Mouse (Mus musculus) CH12.LX (cell line): ENCODE data around the gene Ptdss2. TPM values are rescaled to one million over a fixed set of nuclear protein-coding genes. Genes with fewer than 3 reads are reported as not detected.
A peak's percentile ranks its signal among the peaks of the same experiment; 100 is the strongest.

ENCODE experiments used
- DNase-seq: peaks from one replicate; pipeline ENCODE4 v3.0.0-alpha.2; 2013; ENCODE audit errors: extremely low read depth
- H3K27ac ChIP-seq: 2 replicates; pipeline ENCODE4 v1.5.1; 2012; ENCODE audit warnings: low read depth, mild to moderate bottlenecking, control low read depth, moderate library complexity; ENCODE audit not compliant: insufficient read depth
- H3K27me3 ChIP-seq: replicated peaks from 2 replicates; pipeline ENCODE3; 2012; ENCODE audit warnings: inconsistent platforms
- H3K36me3 ChIP-seq, 2 experiments: replicated peaks in 1 of 2; 2 replicates each; pipeline versions ENCODE3 to v1.6.1; 2012; ENCODE audit warnings: inconsistent platforms in 1 of 2, low read length in 1 of 2, mild to moderate bottlenecking in 1 of 2, mixed read lengths in 1 of 2, moderate library complexity in 1 of 2; ENCODE audit not compliant: control insufficient read depth in 1 of 2, insufficient read depth in 1 of 2
- H3K4me1 ChIP-seq, 2 experiments: 2 replicates each; pipeline ENCODE4 v1.6.1; 2012; ENCODE audit warnings: inconsistent platforms in 1 of 2, moderate library complexity in 1 of 2; ENCODE audit not compliant: insufficient read depth in 2 of 2, control insufficient read depth in 1 of 2
- H3K4me2 ChIP-seq: 2 replicates; pipeline ENCODE4 v1.6.1; 2012; ENCODE audit warnings: low read depth, mild to moderate bottlenecking, control low read depth; ENCODE audit not compliant: poor library complexity, insufficient read depth, severe bottlenecking
- H3K4me3 ChIP-seq, 3 experiments: fragments of 150-350 bp in 1 of 3; sonication (generic) in 1 of 3; replicated peaks in 1 of 3; 2 replicates each; pipeline versions ENCODE3 to v1.5.1; 2011 to 2012; ENCODE audit warnings: low read depth in 2 of 3, low read length in 2 of 3, mild to moderate bottlenecking in 2 of 3, moderate library complexity in 2 of 3, control low read depth in 1 of 3, improper control_type of control experiment in 1 of 3, inconsistent platforms in 1 of 3, mixed read lengths in 1 of 3; ENCODE audit not compliant: poor library complexity in 1 of 3
- H3K79me2 ChIP-seq: replicated peaks from 2 replicates; pipeline ENCODE4 v1.6.1; 2012; ENCODE audit warnings: mild to moderate bottlenecking, moderate library complexity; ENCODE audit not compliant: control insufficient read depth, poor library complexity, insufficient read depth, severe bottlenecking; ENCODE audit errors: extremely low read depth
- H3K9ac ChIP-seq: 2 replicates; pipeline ENCODE4 v1.6.1; 2012; ENCODE audit warnings: low read depth, mild to moderate bottlenecking, control low read depth, moderate library complexity; ENCODE audit not compliant: insufficient read depth
- H3K9me3 ChIP-seq: replicated peaks from 2 replicates; pipeline ENCODE3; 2012; ENCODE audit warnings: low read length, inconsistent platforms, mixed read lengths
- BHLHE40 ChIP-seq: IDR thresholded peaks from 2 replicates; pipeline ENCODE4 v1.6.1; 2011; ENCODE audit warnings: mild to moderate bottlenecking, low read depth, low read length, improper control_type of control experiment
- CHD1 ChIP-seq: IDR thresholded peaks from 2 replicates; pipeline ENCODE4 v1.6.1; 2012; ENCODE audit warnings: low read depth, low read length, improper control_type of control experiment, inconsistent platforms
- CHD2 ChIP-seq: IDR thresholded peaks from 2 replicates; pipeline ENCODE4 v1.6.1; 2011; ENCODE audit warnings: low read length, improper control_type of control experiment
- CTCF ChIP-seq, 2 experiments: IDR thresholded peaks in 1 of 2; conservative IDR thresholded peaks in 1 of 2; 2 replicates each; pipeline ENCODE4 v1.5.1; 2011 to 2012; ENCODE audit warnings: low read depth in 2 of 2, low read length in 2 of 2, improper control_type of control experiment in 1 of 2, inconsistent platforms in 1 of 2, mild to moderate bottlenecking in 1 of 2, moderate library complexity in 1 of 2
- E2F4 ChIP-seq: IDR thresholded peaks from 2 replicates; pipeline ENCODE4 v1.6.1; 2011; ENCODE audit warnings: low read depth, low read length, improper control_type of control experiment; ENCODE audit not compliant: insufficient replicate concordance
- EP300 ChIP-seq: IDR thresholded peaks from 2 replicates; pipeline ENCODE4 v1.6.1; 2011; ENCODE audit warnings: low read length, improper control_type of control experiment
- ETS1 ChIP-seq: conservative IDR thresholded peaks from 2 replicates; pipeline ENCODE4 v1.6.1; 2012; ENCODE audit warnings: low read depth, mild to moderate bottlenecking, inconsistent platforms, low read length, improper control_type of control experiment, moderate library complexity
- GABPA ChIP-seq: IDR thresholded peaks from 2 replicates; pipeline ENCODE4 v1.6.1; 2012; ENCODE audit warnings: low read depth, low read length, improper control_type of control experiment, inconsistent platforms; ENCODE audit not compliant: insufficient replicate concordance
- HCFC1 ChIP-seq: IDR thresholded peaks from 2 replicates; pipeline ENCODE4 v1.6.1; 2012; ENCODE audit warnings: low read depth, mild to moderate bottlenecking, inconsistent platforms, low read length, improper control_type of control experiment
- JUND ChIP-seq: conservative IDR thresholded peaks from 2 replicates; pipeline ENCODE4 v1.6.1; 2011; ENCODE audit warnings: low read depth, low read length, improper control_type of control experiment
- KAT2A ChIP-seq: IDR thresholded peaks from 2 replicates; pipeline ENCODE4 v1.6.1; 2012; ENCODE audit warnings: low read length, improper control_type of control experiment, inconsistent platforms; ENCODE audit not compliant: insufficient replicate concordance
- MAFK ChIP-seq: IDR thresholded peaks from 2 replicates; pipeline ENCODE4 v1.6.1; 2011; ENCODE audit warnings: low read length, improper control_type of control experiment; ENCODE audit not compliant: insufficient replicate concordance
- MAX ChIP-seq: IDR thresholded peaks from 2 replicates; pipeline ENCODE4 v1.6.1; 2011; ENCODE audit warnings: low read length, improper control_type of control experiment
- MAZ ChIP-seq: IDR thresholded peaks from 2 replicates; pipeline ENCODE4 v1.6.1; 2012; ENCODE audit warnings: low read depth, mild to moderate bottlenecking, inconsistent platforms, low read length, improper control_type of control experiment, moderate library complexity
- MEF2A ChIP-seq: IDR thresholded peaks from 2 replicates; pipeline ENCODE4 v1.6.1; 2014; ENCODE audit warnings: low read depth, mild to moderate bottlenecking, inconsistent platforms, low read length, improper control_type of control experiment, borderline replicate concordance
- MXI1 ChIP-seq: IDR thresholded peaks from 2 replicates; pipeline ENCODE4 v1.6.1; 2011; ENCODE audit warnings: mild to moderate bottlenecking, low read depth, low read length, improper control_type of control experiment
- NELFE ChIP-seq: IDR thresholded peaks from 2 replicates; pipeline ENCODE4 v1.6.1; 2011; ENCODE audit warnings: low read depth, low read length, improper control_type of control experiment
- NRF1 ChIP-seq: IDR thresholded peaks from 2 replicates; pipeline ENCODE4 v1.6.1; 2014; ENCODE audit warnings: low read depth, mild to moderate bottlenecking, inconsistent platforms, low read length, improper control_type of control experiment, moderate library complexity
- PAX5 ChIP-seq: IDR thresholded peaks from 2 replicates; pipeline ENCODE4 v1.6.1; 2012; ENCODE audit warnings: low read length, inconsistent platforms, mixed read lengths
- POLR2A ChIP-seq: IDR thresholded peaks from 2 replicates; pipeline ENCODE4 v1.6.1; 2011; ENCODE audit warnings: low read depth, mild to moderate bottlenecking, improper control_type of control experiment, low read length
- POLR2AphosphoS2 ChIP-seq: IDR thresholded peaks from 2 replicates; pipeline ENCODE4 v1.6.1; 2011; ENCODE audit warnings: low read depth, low read length, improper control_type of control experiment
- RCOR1 ChIP-seq: conservative IDR thresholded peaks from 2 replicates; pipeline ENCODE4 v1.6.1; 2012; ENCODE audit warnings: low read depth, mild to moderate bottlenecking, inconsistent platforms, low read length, improper control_type of control experiment
- SMC3 ChIP-seq: IDR thresholded peaks from 2 replicates; pipeline ENCODE4 v1.6.1; 2011; ENCODE audit warnings: low read depth, low read length, improper control_type of control experiment
- TBP ChIP-seq: conservative IDR thresholded peaks from 2 replicates; pipeline ENCODE4 v1.6.1; 2011; ENCODE audit warnings: low read depth, low read length, improper control_type of control experiment
- TCF12 ChIP-seq: IDR thresholded peaks from 2 replicates; pipeline ENCODE4 v1.6.1; 2014; ENCODE audit warnings: low read depth, mild to moderate bottlenecking, inconsistent platforms, low read length, improper control_type of control experiment
- USF1 ChIP-seq: IDR thresholded peaks from 2 replicates; pipeline ENCODE4 v1.6.1; 2014; ENCODE audit warnings: low read depth, mild to moderate bottlenecking, inconsistent platforms, low read length, improper control_type of control experiment
- USF2 ChIP-seq: conservative IDR thresholded peaks from 2 replicates; pipeline ENCODE4 v1.6.1; 2011; ENCODE audit warnings: low read depth, low read length, improper control_type of control experiment
- ZC3H11A ChIP-seq: IDR thresholded peaks from 2 replicates; pipeline ENCODE4 v1.6.1; 2012; ENCODE audit warnings: low read depth, mild to moderate bottlenecking, inconsistent platforms, low read length, improper control_type of control experiment
- ZKSCAN1 ChIP-seq: IDR thresholded peaks from 2 replicates; pipeline ENCODE4 v1.6.1; 2012; ENCODE audit warnings: low read depth, inconsistent platforms, low read length, improper control_type of control experiment, borderline replicate concordance
- ZMIZ1 ChIP-seq: IDR thresholded peaks from 2 replicates; pipeline ENCODE4 v1.6.1; 2012; ENCODE audit warnings: low read depth, mild to moderate bottlenecking, inconsistent platforms, low read length, improper control_type of control experiment
- dilution Hi-C: fragments of 300-500 bp; cut with MboI; formaldehyde crosslinking; loops from 2 replicates; pipeline ENCODE4 v1.14.3; 2020; ENCODE audit warnings: low sequenced_read_pairs; ENCODE audit not compliant: extremely low pct_unique_long_range_greater_than_20kb, extremely low pct_ligation_motif_present
- in situ Hi-C: fragments of 300-500 bp; cut with MboI; formaldehyde crosslinking; loops from 3 replicates; pipeline ENCODE4 v1.14.3; 2019; ENCODE audit warnings: low sequenced_read_pairs, low pct_ligation_motif_present, low pct_unique_long_range_greater_than_20kb, mixed read lengths
- polyA plus RNA-seq: library from polyadenylated mRNA; unstranded; fragments of >175 nt; gene quantifications from 2 replicates; pipeline ENCODE4 v1.2.1, GENCODE M21; 2012; ENCODE audit warnings: low read depth; ENCODE audit not compliant: insufficient read length
- total RNA-seq, 2 experiments: library from RNA; depleted of rRNA; stranded (reverse); fragments of 300-350 nt in 1 of 2; fragments of >200 nt in 1 of 2; gene quantifications; 2 replicates each; pipeline ENCODE4 v1.2.3; 2012 to 2014

Gene Ptdss2
- total and polyA plus RNA-seq, 3 experiments: 2.9 to 22.9 (median 12.0) TPM

DNA sequence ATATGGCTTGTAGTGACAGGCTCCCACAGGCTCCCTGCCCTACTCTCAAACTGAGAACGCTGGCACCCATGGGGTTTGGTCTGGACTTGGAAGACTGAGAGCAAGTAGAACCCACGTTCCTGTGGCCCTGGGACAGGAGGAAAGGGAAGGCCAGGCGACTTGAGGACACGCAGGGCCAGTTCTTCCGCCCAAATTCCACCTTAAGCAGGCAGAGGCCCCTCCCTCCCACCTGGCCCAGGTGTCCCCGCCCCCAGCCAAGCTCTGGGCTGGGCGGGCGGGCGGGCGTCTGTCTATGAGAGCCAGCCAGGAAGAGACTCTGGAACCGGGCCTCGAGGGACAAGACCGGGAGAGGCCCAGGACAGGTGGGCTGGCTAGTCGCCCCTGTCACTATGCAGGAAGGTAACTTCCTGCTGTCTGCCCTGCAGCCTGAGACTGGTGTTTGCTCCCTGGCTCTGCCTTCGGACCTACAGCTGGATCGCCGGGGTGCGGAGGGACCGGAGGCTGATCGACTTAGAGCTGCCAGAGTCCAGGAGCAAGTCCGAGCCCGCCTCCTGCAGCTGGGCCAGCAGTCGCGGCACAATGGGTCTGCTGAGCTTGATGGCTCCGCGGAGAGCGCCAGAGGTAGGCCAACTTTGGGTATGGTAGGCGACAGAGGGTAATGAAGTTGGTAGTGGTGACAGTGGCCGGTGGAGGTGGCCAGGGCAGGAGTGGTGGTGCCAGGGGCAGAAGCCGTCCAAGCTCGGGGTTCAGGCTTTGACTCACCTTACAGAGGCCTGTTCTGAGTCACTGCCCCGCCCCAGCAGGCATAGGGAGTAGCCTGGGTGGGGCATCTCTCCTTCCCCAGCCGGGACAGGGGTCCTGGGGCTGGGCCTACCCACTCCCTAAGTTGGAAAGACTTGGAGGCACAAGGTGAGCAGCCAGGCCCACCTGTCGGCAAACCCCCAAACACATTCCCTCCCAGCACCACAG, 42.4 kb upstream of the Ptdss2 start:
- dilution Hi-C loops (no loop called here), in situ Hi-C loops (no loop called here)
- Histone ChIP-seq H3K27ac (no peak overlapping the region), H3K79me2 (no peaks in the 10 kb centered on the region), H3K4me1 (peaks cover 13 to 21% of the 10 kb centered on the region in 2 experiments), H3K27me3 (peaks cover 2% of the 10 kb centered on the region), H3K9me3 (no peaks in the 10 kb centered on the region), H3K9ac (no peak overlapping the region), H3K4me2 (no peak overlapping the region), H3K36me3 (no peaks in the 10 kb centered on the region), H3K4me3 (no peak overlapping the region)
- TF ChIP-seq KAT2A (no peak), MAZ (no peak), MAFK (no peak), CTCF (conservative IDR thresholded peaks at IDR 0.05 in 1 of 2, IDR thresholded peaks at IDR 0.05 in 1 of 2; ENCODE audit: low read depth in 2 of 2, low read length in 2 of 2) (no peak), GABPA (no peak), ZMIZ1 (no peak), HCFC1 (no peak), MXI1 (no peak), ZKSCAN1 (no peak), BHLHE40 (no peak), EP300 (no peak), NELFE (no peak)
- DNase-seq: no peak

DNA sequence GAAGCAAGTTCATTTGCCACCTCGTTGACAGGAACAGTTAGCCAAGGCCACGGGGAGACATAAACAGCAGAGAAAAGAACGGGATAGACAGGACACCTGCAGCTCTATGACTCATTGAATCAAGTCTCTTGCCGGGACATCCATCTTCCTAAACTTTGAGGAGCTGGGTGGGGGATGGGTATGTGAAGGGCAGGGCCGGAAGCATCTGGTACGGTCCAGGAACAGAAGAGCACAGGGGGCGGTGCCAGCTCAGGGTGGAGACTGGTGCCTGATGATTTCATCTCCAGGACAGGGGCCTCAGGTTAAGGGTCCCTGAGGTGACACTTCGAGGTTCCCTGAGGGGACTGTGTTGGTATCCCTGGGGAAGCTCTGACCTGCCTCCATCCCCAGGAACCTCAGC, 34.3 kb upstream of the Ptdss2 start:
- Histone ChIP-seq H3K4me2 (peak overlapping the region; percentile 81), H3K9ac (peak overlapping the region; percentile 81), H3K36me3 (peaks cover 24 to 37% of the 10 kb centered on the region in 2 experiments), H3K9me3 (no peaks in the 10 kb centered on the region), H3K27me3 (no peaks in the 10 kb centered on the region), H3K27ac (peak overlapping the region; percentile 61), H3K79me2 (peaks cover 6% of the 10 kb centered on the region; the same call in 1 of the 2 replicates), H3K4me3 (peak overlapping the region; percentile 84 to 90 (median 86)), H3K4me1 (peaks cover 22 to 34% of the 10 kb centered on the region in 2 experiments)
- in situ Hi-C loops: loop anchor here (5.0 kb wide), 1 partner anchor 36 kb away; no protein-coding TSS in a partner anchor
- dilution Hi-C loops: no loop called here
- peak; percentile 86 for DNase-seq
- TF ChIP-seq MAFK (no peak), E2F4 (no peak), MXI1 (no peak; the same call in 1 of the 2 replicates), PAX5 (no peak), POLR2A (peak; percentile 67), NRF1 (0 out of 2 replicates have a peak, but pooled peaks have one; percentile 9), TCF12 (peak; percentile 81), USF2 (no peak), RCOR1 (no peak), NELFE (peak; percentile 44; the same call in 1 of the 2 replicates), CHD2 (peak; percentile 94), USF1 (no peak), JUND (0 out of 2 replicates have a peak, but pooled peaks have one; percentile 27), CHD1 (no peak), MAX (no peak; the same call in 1 of the 2 replicates), TBP (peak; percentile 71; the same call in 1 of the 2 replicates), ETS1 (peak; percentile 61; the same call in 1 of the 2 replicates), POLR2AphosphoS2 (no peak), MEF2A (peak; percentile 54; the same call in 1 of the 2 replicates), SMC3 (no peak), ZKSCAN1 (no peak), HCFC1 (peak; percentile 78), ZC3H11A (no peak)
